ENCODE assay signal across 20 mouse cellular contexts in the genomic region with DNA sequence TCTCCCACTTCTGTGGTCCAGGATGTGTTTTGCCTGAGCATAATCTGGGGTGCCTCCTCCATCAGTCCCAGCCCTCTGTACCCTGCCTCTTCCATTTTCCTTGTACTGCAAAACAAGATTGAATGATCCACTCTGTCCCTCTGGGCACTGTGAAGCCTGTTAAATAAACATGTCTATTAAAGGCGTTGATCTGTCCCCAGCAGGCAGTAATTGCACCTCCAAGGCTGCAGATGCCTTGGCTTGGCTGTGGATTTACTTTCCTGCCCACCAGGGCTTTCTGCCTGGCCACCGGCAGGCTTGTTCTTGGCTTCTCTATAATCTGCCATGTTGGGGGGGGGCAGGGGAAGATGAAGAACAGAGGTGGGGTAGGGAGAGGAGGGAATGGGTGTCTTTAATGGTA. TPM values are rescaled to one million over a fixed set of nuclear protein-coding genes. Genes with fewer than 3 reads are reported as not detected.
A peak's percentile ranks its signal among the peaks of the same experiment; 100 is the strongest.
DNase-seq lines count a peak whose midpoint lies in the region; ATAC-seq and TF ChIP-seq lines count a peak whose summit lies in the region.
"Had no signal": no experiment of that assay in that cellular context is flagged by ENCODE, and none has a peak within 500 bp of the region (broad histone marks: within the 10 kb centered on the region; RNA-seq: fewer than 3 reads in every experiment).

No protein-coding gene starts in this region.

- H3K4me1 ChIP-seq in hindbrain, embryonic 12.5 days = peaks cover 18% of the 10 kb centered on the region
- peaks cover 23% of the 10 kb centered on the region for H3K4me1 ChIP-seq in hindbrain, embryonic 13.5 days (replicated peaks)
- H3K4me1 ChIP-seq in midbrain, postnatal 0 days (ENCODE audit: insufficient read depth, low read length) = no peaks in the 10 kb centered on the region
- peaks cover 33% of the 10 kb centered on the region for H3K4me1 ChIP-seq in midbrain, embryonic 10.5 days
- H3K4me1 ChIP-seq: embryonic facial prominence, embryonic 12.5 days had no signal

- DNase-seq in cerebellum, postnatal 10 days = peak; percentile 82 to 87
- DNase-seq in cerebellum, adult 9-11 months = no peak
- DNase-seq in midbrain, postnatal 0 days (ENCODE audit: low spot score) = peak; percentile 69
- no peak for DNase-seq in midbrain, embryonic 10.5 days (ENCODE audit: low spot score)
- no peak for DNase-seq in kidney, postnatal 4 days
- DNase-seq: adrenal gland, adult 8-10 months; adrenal gland, postnatal 36 days; B cell, adult 2 months; cerebellum, adult 11-12 months; gastrocnemius, postnatal 36 days; heart, adult 11 months; heart, postnatal 36 days had no signal

- H3K4me2 ChIP-seq in hindbrain, embryonic 12.5 days (replicated peaks) = no peak overlapping the region
- no peak overlapping the region for H3K4me2 ChIP-seq in hindbrain, embryonic 13.5 days
- H3K4me2 ChIP-seq in midbrain, postnatal 0 days (ENCODE audit: low read depth, low read length, poor library complexity, severe bottlenecking) = no peak overlapping the region
- H3K4me2 ChIP-seq: embryonic facial prominence, embryonic 12.5 days; heart, embryonic 13.5 days had no signal

- no peaks in the 10 kb centered on the region for H3K9me3 ChIP-seq in hindbrain, embryonic 12.5 days (replicated peaks)
- H3K9me3 ChIP-seq in hindbrain, embryonic 13.5 days = no peaks in the 10 kb centered on the region
- no peaks in the 10 kb centered on the region for H3K9me3 ChIP-seq in midbrain, postnatal 0 days (ENCODE audit: low read length)
- no peaks in the 10 kb centered on the region for H3K9me3 ChIP-seq in midbrain, embryonic 10.5 days (replicated peaks)
- H3K9me3 ChIP-seq: embryonic facial prominence, embryonic 12.5 days; G1E; heart, embryonic 13.5 days had no signal

- 23% methylated on average over 2 of the region's 2 CpGs for WGBS in hindbrain, embryonic 12.5 days
- 17% methylated on average over 2 of the region's 2 CpGs for WGBS in hindbrain, embryonic 13.5 days
- WGBS in midbrain, postnatal 0 days = 9% methylated on average over 2 of the region's 2 CpGs
- 46% methylated on average over 2 of the region's 2 CpGs for WGBS in midbrain, embryonic 10.5 days

- H3K36me3 ChIP-seq in hindbrain, embryonic 12.5 days = no peaks in the 10 kb centered on the region
- no peaks in the 10 kb centered on the region for H3K36me3 ChIP-seq in hindbrain, embryonic 13.5 days
- no peaks in the 10 kb centered on the region for H3K36me3 ChIP-seq in midbrain, postnatal 0 days (ENCODE audit: insufficient read depth, low read length)
- H3K36me3 ChIP-seq in midbrain, embryonic 10.5 days = no peaks in the 10 kb centered on the region
- H3K36me3 ChIP-seq: embryonic facial prominence, embryonic 12.5 days; G1E; heart, embryonic 13.5 days had no signal

- 0 out of 2 replicates have a peak overlapping the region, but pooled peaks have one; percentile 0 for H3K27ac ChIP-seq in hindbrain, embryonic 12.5 days
- no peak overlapping the region for H3K27ac ChIP-seq in hindbrain, embryonic 13.5 days
- H3K27ac ChIP-seq in midbrain, postnatal 0 days (ENCODE audit: low read depth, low read length) = no peak overlapping the region
- no peak overlapping the region for H3K27ac ChIP-seq in midbrain, embryonic 10.5 days (replicated peaks)
- H3K27ac ChIP-seq: embryonic facial prominence, embryonic 12.5 days; heart, embryonic 13.5 days had no signal

- H3K9ac ChIP-seq in hindbrain, embryonic 12.5 days = no peak overlapping the region
- H3K9ac ChIP-seq in hindbrain, embryonic 13.5 days = no peak overlapping the region
- no peak overlapping the region for H3K9ac ChIP-seq in midbrain, postnatal 0 days (replicated peaks; ENCODE audit: low read length, poor library complexity, severe bottlenecking)
- H3K9ac ChIP-seq: embryonic facial prominence, embryonic 12.5 days; heart, embryonic 13.5 days had no signal

- peak; percentile 36; the same call in 1 of the 2 replicates for ATAC-seq in hindbrain, embryonic 12.5 days (ENCODE audit: low FRiP score)
- no peak for ATAC-seq in hindbrain, embryonic 13.5 days (ENCODE audit: low FRiP score)
- no peak for ATAC-seq in midbrain, postnatal 0 days (ENCODE audit: low FRiP score)
- ATAC-seq: CD4-positive, CD25-positive, alpha-beta regulatory T cell, adult 4 months; intestine, embryonic 16.5 days had no signal

- H3K27me3 ChIP-seq in hindbrain, embryonic 12.5 days = peaks cover 4% of the 10 kb centered on the region; the same call in 1 of the 2 replicates
- H3K27me3 ChIP-seq in hindbrain, embryonic 13.5 days = 0 out of 2 replicates have a peak, but pooled peaks cover 6% of the 10 kb centered on the region
- H3K27me3 ChIP-seq in midbrain, postnatal 0 days (ENCODE audit: insufficient read depth, low read length) = 0 out of 2 replicates have a peak, but pooled peaks cover 5% of the 10 kb centered on the region
- peaks cover 36% of the 10 kb centered on the region for H3K27me3 ChIP-seq in midbrain, embryonic 10.5 days (ENCODE audit: low read depth, poor library complexity, severe bottlenecking)

- TF ChIP-seq CTCF in midbrain, postnatal 0 days (IDR thresholded peaks at IDR 0.05) = no peak

- no peak overlapping the region for H3K4me3 ChIP-seq in hindbrain, embryonic 12.5 days
- H3K4me3 ChIP-seq in hindbrain, embryonic 13.5 days = no peak overlapping the region
- no peak overlapping the region for H3K4me3 ChIP-seq in midbrain, postnatal 0 days (ENCODE audit: low read depth, low read length)
- H3K4me3 ChIP-seq in midbrain, embryonic 10.5 days = no peak overlapping the region
- H3K4me3 ChIP-seq: embryonic facial prominence, embryonic 12.5 days; heart, embryonic 13.5 days had no signal

RNA-seq across cellular contexts. Expression of gene Aldh1b1, which starts 12.9 kb away (rescaled TPM):
- polyA plus RNA-seq in hindbrain, embryonic 12.5 days (2016; fragmentation: Nextera tagmentation; extraction: Ambion mirVana) = 7.4 and 7.6 TPM in 2 replicates
- 17.7 and 18.0 TPM in 2 replicates for polyA plus RNA-seq in hindbrain, embryonic 13.5 days (2015; fragmentation: Nextera tagmentation; extraction: Ambion mirVana)
- total RNA-seq in midbrain, postnatal 0 days (2014; rRNA removed) = 17.6 and 20.3 TPM in 2 replicates
- polyA plus RNA-seq in midbrain, postnatal 0 days (2015; fragmentation: Nextera tagmentation; extraction: Ambion mirVana) = 22.6 and 23.6 TPM in 2 replicates
- 4.6 and 5.1 TPM in 2 replicates for polyA plus RNA-seq in midbrain, embryonic 10.5 days (2016; fragmentation: Nextera tagmentation; extraction: Ambion mirVana)
- polyA plus RNA-seq: G1E had no signal

RNA-seq across cellular contexts. Expression of gene Igfbpl1, which starts 40.8 kb away (rescaled TPM):
- polyA plus RNA-seq in hindbrain, embryonic 12.5 days (2016; fragmentation: Nextera tagmentation; extraction: Ambion mirVana) = 47.2 and 48.7 TPM in 2 replicates
- polyA plus RNA-seq in hindbrain, embryonic 13.5 days (2015; fragmentation: Nextera tagmentation; extraction: Ambion mirVana) = 50.5 and 67.0 TPM in 2 replicates
- total RNA-seq in midbrain, postnatal 0 days (2014; rRNA removed) = 36.5 and 51.6 TPM in 2 replicates
- 8.5 and 10.3 TPM in 2 replicates for polyA plus RNA-seq in midbrain, postnatal 0 days (2015; fragmentation: Nextera tagmentation; extraction: Ambion mirVana)
- polyA plus RNA-seq in midbrain, embryonic 10.5 days (2016; fragmentation: Nextera tagmentation; extraction: Ambion mirVana) = 13.8 and 23.1 TPM in 2 replicates
- total RNA-seq: adrenal gland, postnatal 36 days; gastrocnemius, adult 8-10 months; gastrocnemius, postnatal 36 days had no signal
- polyA plus RNA-seq: CD4-positive, CD25-positive, alpha-beta regulatory T cell, adult 4 months; G1E had no signal

Comparison
In these comparisons a context has a peak if more than half of its experiments do, and no peak if none do; other contexts are left out.
1. DNase-seq: peak in cerebellum, postnatal 10 days (2 of 2) and midbrain, postnatal 0 days (single experiment); none in cerebellum, adult 9-11 months (single experiment), midbrain, embryonic 10.5 days (single experiment) and kidney, postnatal 4 days (0 of 2).